Mouse (Mus musculus): ENCODE results near the gene Tnxb. TPM values are rescaled to one million over a fixed set of nuclear protein-coding genes. Genes with fewer than 3 reads are reported as not detected.
A peak's percentile ranks its signal among the peaks of the same experiment; 100 is the strongest.

The Tnxb gene
- 0.02 and 0.04 TPM in 2 replicates for total RNA-seq (2015)
- under 0.01 and 0.08 TPM in 2 replicates for total RNA-seq (2017)

DNA sequence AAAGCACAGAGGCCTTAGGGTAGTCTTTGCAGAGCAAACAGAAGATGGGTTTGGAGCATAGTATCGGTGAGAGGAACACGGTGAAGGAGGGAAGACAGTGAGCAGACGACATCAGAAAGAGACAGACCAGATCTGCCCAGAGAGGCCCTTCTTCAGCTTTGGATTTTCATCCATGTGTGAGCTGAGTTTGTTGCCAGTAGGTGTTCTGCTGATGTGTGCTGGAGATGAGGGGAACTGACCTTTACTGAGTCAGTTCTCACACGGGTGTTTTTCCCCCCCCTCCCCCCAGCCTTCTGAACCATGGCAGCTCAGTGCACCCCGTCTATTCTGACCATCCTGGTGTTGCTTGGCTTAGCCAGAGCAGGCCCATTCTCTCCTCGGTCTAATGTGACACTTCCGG, at the start of gene Tnxb:
TSS of gene Tnxb (plus strand) at position 301 of the 400 bp plus-strand sequence.
- no peak for ATAC-seq (ENCODE audit: poor library complexity, severe bottlenecking)

DNA sequence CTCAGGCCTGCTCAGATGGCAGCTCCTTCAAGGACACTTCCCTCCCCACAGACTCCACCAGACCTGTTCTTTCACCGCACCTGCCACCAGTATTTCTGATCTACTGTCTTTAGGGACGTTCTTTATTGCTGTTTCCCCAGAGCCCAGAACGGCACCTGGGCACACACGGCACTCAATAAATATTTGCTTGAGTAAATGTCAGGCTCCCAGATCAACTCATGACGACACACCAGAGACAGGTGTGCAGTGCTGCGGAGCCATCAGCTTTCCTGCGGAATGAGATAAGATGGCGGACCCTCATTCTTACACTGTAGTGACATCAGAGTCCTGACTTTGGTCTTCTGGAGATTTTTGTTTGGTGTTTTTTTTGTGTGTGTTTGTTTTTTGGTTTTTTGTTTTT, 49.3 kb upstream of the Tnxb start:
- no peak for ATAC-seq (ENCODE audit: poor library complexity, severe bottlenecking)

DNA sequence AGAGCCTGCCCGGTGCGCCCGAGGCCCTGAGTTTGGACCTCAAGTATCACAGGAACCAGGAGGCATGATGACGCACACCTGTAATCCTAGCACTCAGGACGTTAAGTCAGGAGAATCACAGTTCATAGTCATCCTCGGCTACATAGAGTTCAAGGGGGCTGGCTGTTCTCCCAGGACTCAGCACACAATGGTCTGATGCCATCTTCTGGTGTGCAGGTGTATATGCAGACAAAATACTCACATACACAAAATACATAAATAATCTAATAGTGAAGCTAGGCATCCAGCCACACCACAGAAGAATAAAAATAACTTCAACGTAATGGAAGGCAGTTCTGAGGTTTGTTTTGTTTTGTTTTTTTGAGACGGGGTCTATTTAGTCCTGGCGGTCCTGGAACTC, 47.2 kb upstream of the Tnxb start:
- no peak for ATAC-seq (ENCODE audit: poor library complexity, severe bottlenecking)

DNA sequence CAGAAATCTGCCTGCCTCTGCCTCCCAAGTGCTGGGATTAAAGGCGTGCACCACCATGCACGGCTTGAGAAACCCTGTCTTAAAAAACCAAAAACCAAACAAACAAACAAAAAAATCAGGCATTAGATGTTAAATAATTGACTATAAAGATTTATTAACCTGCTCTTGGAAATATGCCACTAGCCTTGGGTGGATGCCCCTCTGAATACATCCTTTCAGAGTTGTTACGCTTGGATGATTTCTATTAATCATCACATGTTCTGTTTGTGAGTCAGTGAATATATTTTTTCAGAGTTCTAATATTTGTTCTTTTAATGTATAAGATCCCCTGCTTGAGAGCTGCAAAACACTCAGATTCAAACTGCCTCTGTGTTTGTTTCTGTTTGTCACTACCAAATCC, 45.4 kb upstream of the Tnxb start:
- no peak for ATAC-seq (ENCODE audit: poor library complexity, severe bottlenecking)

DNA sequence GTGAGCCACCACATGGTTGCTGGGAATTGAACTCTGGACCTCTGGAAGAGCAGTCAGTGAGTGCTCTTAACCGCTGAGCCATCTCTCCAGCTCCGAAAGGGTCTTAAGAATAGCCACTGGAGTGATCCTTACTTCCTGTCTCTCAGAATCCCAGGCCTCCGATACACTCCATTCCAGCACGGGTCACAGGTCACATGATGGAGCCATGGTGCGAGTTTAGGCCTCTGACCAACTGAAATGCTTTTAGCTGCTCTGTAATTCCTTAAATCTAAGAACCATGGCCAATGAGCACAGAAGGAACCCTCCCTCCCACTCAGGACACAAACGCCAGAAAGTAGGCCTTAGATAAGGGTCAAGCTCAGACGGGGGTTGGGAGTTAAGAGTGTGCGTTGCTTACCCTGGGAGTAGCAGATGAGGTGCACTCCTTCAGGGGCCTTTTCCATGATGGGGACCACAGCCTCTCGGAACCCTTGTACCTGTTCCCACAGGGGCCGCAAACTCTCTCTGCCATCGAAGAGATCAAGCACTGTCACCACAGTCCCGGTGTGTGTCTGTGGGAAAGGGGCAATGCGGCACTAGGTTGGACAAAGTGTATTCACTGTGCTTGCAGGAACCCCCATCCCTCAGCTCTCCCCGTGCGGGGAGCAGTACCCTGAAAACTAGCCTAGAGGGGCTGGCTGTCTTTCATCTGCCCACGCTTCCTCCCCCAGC, 44.1 kb upstream of the Tnxb start:
- ATAC-seq (ENCODE audit: poor library complexity, severe bottlenecking) = no peak

DNA sequence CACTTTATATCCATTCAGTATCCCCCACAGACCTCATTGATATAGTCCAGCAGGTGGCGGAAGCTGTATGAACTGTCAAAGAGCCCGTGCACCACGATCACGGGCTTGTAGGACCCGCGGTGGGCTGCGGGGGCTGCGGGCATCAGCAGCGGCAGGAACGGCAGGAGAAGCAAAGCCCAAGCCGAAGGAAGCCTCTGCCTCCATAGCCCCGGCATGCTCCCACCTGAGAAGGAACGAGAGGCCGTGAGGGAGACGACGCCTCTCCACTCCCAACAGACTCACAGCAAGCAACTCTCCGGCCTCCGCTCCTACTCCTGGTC, 43.6 kb upstream of the Tnxb start:
- ATAC-seq (ENCODE audit: poor library complexity, severe bottlenecking) = peak; percentile 60

DNA sequence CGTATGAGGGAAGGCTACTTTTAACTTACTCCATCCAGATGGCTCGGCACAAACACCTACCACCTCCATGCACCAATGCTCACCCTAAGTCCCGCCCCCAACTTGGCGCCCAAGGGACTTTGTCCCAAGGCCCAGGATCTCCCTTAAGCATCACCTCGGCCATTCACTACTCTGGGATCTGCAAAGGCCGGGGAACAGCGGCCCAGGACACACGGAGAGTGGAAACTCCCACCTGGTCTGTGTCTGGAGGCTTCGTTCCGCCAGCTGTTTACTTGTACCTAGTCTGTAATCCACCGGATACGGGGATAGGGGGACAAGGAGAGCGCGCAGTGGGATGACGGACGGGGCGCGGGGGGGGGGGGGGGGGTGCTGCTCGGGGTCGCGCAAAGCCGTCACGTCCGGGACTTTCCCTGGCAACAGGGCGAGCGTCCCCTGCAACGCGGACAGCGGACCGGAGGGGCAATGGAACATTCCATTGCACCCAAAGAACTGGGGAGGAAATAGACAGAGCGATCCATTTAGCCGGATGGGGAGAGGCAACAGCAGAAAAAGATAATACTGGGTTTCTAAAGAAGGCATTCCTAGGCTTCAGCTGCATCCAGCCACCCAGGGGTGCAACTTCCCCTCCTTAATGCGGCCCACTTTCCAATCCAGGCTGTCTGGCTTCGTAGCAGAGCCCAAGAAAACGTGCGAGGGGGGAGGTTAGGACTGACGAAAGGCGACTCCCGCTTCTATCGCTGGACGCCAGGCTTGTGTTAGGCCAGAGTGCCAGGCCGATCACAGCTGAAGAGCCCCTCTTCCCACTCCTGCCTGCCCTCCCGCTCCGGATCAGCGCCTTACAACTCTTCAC, 43.0 kb upstream of the Tnxb start:
- ATAC-seq (ENCODE audit: poor library complexity, severe bottlenecking) = peak; percentile 45

DNA sequence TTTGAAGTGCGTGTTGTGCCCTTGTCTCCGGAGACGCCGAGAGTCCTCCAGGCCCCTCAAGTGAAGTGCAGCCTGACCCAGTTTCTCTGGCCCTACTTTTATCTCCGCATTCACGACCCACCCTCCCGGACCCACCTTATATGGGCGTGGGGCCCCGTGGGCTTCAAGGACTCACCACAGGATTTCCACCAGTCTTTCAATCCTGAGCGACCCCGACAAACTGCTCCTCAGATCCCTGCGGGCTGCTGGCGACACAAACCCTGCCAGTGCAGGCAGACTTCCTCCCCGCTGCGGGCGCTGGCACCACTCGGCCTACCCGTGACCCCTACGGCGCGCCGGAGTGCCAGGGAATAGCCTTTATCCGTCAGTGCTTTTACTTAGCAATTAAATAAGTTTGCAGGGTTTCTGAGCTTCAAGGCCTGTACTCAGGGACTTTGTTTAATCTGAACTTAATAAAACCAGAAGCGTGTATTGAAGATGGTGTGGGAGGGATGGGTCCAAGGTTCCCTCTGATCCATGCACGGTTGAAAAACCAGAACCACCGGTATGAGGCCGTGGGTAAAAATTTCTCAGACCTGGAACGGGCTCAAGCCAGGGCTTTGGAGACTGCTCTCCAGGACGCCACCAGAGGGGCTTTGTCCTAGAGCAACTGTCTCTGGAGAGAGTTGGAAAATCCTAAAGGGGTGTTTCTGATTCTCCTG, 42.2 kb upstream of the Tnxb start, which contains the start of gene Ppt2:
TSS of gene Ppt2 (minus strand) at position 568 of the 701 bp plus-strand sequence.
- peak; percentile 25; the same call in 1 of the 2 replicates for ATAC-seq (ENCODE audit: poor library complexity, severe bottlenecking)

DNA sequence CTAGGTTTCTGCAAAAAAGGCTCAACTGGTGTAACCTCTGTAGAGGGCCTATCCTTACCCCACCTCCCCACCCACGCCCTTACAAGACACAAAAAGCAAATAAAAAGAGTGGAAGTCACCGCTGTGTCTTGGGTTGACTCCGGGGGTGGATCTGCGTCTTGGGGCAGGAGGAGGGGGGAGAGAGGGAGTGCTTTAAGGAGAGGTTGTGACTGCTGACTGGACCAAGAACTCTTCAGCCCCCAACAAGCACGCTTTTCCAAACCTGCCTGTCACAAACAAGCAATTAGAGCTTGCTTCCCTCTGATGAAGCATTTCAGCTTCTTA, 41.7 kb upstream of the Tnxb start:
- no peak for ATAC-seq (ENCODE audit: poor library complexity, severe bottlenecking)

DNA sequence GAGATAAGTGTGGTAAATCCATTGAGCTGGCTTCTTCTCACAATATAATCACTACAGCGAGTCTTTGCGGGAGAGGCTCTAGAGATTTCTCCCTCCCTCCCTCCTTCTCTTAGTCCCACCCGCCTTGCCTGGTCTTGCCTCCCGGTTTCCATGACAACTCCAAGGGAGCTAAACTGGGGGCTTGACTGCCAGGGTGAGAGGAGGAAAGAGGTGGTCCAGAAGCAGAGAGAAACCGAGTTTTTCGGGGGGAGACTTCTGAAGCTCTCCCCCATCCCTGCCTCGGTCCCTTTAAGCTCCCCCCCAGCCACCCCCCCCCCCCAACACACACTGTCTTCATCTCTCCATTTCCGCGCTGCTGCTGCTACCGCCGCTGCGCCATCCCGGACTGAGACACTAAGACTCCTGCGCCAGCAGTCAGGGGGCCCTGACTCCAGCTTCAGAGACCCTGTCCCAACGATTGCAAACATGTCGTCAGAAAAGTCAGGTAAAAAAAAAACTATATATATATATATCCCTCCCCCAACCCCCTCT, 41.0 kb upstream of the Tnxb start, which contains the start of gene Prrt1:
TSS of gene Prrt1 (plus strand) at position 313 of the 531 bp plus-strand sequence.
- no peak for ATAC-seq (ENCODE audit: poor library complexity, severe bottlenecking)

DNA sequence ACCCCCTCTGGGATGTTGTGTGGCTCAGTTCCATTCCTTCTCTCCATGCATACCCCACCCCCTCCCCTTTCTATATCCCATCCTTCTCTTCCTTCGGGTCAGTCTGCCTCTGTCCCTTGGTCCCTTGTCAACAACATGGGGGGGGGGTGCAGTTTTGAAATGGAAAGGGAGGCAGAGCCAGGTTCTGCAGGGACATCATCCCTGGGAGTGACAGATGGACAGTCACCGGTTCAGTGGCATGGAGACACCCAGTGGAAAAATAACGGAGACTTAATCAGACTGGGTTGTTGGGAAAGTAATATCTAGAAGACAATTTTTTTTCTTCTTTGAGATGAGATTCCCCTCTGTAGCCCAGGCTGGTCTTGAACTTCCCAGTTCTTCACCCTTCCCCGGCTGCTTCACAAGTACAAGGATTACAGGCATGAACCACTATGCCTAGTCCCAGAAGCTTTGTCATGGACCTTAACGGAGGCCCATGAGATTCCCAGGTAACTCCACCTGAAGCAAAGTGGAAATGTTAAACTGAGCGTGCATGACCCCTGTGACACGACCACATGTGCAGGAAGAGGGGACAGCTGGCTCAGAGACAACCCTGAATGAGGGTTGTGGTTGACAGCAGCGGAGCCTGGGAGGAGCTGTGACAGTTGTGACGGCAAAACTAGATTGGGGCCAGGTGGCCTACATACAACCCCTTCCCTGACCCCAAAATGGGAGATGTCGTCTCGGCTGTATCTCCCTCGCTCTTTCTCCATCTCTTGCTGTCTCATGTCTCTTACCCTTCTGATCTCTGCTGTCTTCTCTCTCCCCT, 40.3 kb upstream of the Tnxb start:
- ATAC-seq (ENCODE audit: poor library complexity, severe bottlenecking) = no peak

DNA sequence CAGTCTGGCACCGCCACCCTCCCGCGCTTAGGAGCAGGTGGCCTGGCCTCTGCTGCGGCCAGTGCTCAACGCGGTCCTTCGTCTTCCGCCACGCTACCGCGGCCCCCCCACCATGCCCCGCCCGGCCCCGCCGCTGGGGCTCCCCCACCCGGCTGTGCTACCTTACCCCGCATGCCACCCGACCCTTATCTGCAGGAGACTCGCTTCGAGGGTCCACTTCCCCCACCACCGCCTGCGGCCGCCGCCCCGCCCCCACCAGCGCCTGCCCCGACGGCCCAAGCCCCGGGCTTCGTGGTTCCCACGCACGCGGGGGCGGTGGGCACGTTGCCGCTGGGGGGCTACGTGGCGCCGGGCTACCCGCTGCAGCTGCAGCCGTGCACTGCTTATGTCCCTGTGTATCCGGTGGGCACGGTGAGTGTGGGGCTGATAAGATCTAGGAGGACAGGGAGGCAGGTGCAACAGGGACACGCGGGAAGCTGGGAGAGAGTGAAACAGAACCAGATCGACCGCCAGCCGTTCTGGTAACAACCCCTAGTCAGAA, 39.5 kb upstream of the Tnxb start:
- no peak for ATAC-seq (ENCODE audit: poor library complexity, severe bottlenecking)

DNA sequence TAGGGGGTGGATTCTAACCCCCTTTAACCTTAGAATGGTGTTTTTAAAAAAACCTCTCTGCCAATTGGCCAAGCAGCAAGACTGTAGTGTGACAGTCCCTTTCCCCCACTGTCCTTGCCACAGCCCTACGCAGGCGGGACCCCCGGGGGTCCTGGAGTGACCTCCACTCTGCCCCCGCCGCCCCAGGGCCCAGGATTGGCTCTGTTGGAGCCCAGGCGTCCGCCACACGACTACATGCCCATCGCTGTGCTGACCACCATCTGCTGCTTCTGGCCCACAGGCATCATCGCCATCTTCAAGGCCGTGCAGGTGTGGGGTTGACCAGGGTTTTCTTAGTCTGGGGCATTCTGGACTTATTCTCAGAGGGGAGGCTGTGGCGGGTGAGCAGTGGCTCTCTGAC, 38.7 kb upstream of the Tnxb start:
- no peak for ATAC-seq (ENCODE audit: poor library complexity, severe bottlenecking)

DNA sequence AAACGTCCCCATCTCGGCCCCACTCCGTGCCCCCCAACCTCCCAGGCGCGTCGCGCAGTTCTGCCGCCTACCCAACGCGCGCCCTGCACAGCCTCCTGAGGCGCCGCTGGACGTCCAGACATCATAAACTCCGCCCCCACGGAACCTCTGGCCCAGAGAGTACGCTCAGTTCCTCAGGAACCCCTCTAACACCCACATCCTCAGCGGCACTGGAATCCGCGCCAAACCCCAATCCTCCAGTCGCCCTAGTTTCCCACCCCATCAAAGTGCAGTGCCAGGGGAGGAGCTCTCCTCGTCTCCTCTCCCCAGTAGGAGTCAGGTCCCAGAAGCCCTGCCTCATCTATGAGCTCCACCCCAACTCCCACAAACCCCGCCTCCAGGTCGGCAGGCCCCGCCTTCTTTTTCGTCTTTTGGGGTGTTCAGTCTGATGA, 38.1 kb upstream of the Tnxb start:
- peak; percentile 81 for ATAC-seq (ENCODE audit: poor library complexity, severe bottlenecking)

DNA sequence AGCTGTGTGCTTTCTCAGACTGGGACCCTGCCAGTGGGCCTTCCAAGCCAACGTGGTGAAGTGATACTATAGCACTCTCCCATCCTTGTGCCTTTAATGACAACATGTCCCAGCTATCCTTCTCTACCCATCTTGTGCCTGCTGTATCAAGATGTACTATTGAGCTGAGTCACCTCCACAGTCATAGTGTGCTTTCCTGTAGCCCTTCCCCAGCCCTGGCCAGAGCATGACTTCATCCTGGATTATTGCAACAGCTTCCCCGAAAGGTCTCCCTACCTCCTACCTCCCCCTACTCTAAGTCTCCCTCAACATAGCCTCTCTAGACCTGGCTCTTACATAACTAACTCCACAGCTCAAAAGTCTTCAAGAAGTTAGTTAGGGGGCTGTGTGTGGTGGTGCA, 34.7 kb upstream of the Tnxb start:
- ATAC-seq (ENCODE audit: poor library complexity, severe bottlenecking) = no peak

DNA sequence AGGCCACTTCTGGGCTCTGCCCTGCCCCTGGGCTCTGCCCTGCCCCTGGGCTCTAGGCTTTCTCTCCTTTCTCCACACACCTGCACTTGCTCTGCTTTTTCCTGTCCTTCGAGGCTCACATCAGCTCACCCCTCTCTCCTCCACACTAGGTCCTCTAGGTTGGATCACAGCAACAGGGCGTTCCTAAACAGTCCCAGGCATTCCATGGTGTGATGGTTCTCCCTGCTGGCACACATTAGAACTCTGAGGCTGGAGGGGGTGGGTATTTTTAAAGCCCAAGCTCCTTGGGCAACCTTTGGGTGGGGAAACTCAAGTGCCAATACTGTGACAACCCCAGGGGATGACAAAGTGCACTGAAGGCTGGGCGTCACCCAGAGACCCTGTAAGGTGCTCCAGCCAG, 32.9 kb upstream of the Tnxb start:
- ATAC-seq (ENCODE audit: poor library complexity, severe bottlenecking) = no peak

DNA sequence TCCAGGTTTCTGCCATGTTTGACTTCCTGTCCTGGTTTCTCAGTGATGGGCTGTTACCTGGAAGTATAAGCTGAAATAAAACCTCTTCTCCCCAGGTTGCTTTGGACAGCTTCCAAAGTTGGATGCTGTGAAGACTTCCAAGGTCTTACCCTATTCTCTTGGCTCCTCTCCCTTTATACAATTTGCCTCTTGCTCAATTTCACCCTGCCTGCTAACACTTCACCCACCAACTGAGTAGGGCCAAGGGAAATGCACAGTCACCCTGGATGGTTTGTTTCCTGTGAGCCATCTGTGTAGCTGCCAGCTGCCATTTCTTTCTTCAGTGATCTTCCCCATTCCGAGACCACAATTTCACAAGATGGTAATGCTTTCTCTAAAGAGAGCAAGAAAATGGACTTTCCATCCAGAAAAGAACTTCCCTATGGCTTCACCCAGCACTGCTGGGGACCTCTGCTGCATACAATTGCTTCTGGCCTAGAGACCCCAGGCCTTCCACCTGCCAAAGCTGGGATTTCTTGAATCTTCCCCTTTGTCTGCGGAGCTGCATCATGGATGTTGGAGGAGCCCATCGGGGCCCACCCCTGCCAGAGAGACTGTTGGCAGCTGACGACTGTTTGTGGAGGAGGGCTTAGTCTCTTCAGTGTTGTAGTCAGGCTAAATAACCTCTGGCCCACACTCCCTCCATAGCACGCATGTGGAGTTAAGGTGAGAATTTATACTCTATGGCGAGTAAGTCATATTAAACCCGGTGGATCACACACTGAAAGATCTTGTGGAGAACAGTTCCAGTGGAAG, 30.7 kb upstream of the Tnxb start:
- ATAC-seq (ENCODE audit: poor library complexity, severe bottlenecking) = peak; percentile 93

DNA sequence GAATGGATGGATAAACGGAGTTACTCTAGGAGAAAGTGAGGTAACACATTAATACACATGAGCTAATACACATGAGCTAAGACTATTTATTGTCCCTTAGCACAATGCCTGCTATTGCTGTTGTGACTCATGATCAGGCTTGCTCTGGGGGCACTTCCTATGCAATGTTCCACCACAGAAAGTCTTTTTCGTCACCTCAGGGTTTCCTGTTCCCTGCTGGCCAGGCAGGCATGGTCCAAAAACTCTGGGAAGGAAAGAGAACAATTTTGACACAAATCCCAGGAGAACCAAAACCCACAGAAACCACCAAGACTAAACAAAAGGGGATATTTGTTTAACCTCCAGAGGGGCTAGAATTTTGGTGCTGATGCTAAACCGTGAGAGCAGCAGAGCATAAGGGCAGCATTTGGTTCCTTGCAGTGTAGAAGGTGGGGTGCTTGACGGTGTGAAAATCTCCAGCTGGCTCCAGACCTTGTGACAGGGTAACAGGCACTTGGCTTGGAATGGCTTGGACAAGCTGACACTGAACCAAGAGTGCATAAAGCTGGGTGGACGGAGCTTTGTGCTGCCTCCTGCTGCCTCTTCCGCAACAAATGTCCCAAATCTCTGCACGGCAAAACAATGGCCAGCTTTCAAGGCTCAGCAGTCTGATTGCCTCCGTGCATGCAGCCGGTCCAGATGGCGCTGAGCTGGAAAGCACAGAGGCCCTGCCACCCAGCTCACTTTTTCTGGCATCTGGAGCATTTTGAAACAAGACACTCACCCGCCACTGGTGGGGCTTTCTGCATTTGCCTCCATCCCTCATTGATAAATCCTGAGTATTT, 29.3 kb upstream of the Tnxb start:
- no peak for ATAC-seq (ENCODE audit: poor library complexity, severe bottlenecking)

DNA sequence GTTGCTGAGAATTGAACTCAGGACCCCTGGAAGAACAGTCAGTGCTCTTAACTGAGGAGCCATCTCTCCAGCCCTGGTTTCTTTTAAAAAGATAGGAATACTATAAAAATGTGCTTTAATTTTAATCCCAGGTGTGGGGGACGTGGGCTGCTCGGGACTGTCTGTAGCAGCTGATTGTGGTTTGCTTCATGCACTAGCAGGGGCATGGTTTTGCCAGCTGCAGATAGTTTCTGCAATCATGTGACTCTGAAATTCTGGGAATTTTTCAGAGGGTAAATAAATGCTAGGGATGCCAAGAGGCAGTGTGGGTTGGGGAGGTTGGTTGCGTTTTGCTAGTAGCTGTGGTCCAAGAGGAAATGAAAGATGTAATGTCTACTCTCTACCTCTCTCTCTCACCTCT, 28.4 kb upstream of the Tnxb start:
- ATAC-seq (ENCODE audit: poor library complexity, severe bottlenecking) = no peak

Data from megakaryocyte, adult 5-6 weeks (primary cell).